Mouse (Mus musculus) E14TG2a.4 (cell line): ENCODE measurements at regions not wholly inside any gene's neighbourhood (a gene's known extent, or its start where the extent isn't known, plus 50 kb on each side); places are given as distances from the start of the nearest gene placed in this dataset.
A peak's percentile ranks its signal among the peaks of the same experiment; 100 is the strongest.

ENCODE experiments used
- H3K27me3 ChIP-seq: 2 replicates; pipeline ENCODE4 v1.6.1; 2014; ENCODE audit warnings: low read length, control low read depth; ENCODE audit not compliant: insufficient read depth
- H3K36me3 ChIP-seq: 2 replicates; pipeline ENCODE4 v1.6.1; 2014; ENCODE audit warnings: low read length, control low read depth; ENCODE audit not compliant: insufficient read depth
- H3K4me1 ChIP-seq: replicated peaks from 2 replicates; pipeline ENCODE4 v1.6.1; 2014; ENCODE audit warnings: low read depth, low read length, control low read depth
- H3K4me3 ChIP-seq: replicated peaks from 2 replicates; pipeline ENCODE4 v1.5.1; 2014; ENCODE audit warnings: mild to moderate bottlenecking, low read length
- H3K9me3 ChIP-seq: 2 replicates; pipeline ENCODE4 v1.6.1; 2014; ENCODE audit warnings: low read length, control low read depth
- CTCF ChIP-seq: conservative IDR thresholded peaks from 2 replicates; pipeline ENCODE4 v1.5.1; 2014; ENCODE audit warnings: low read length
- NANOG ChIP-seq: IDR thresholded peaks from 2 replicates; pipeline ENCODE4 v1.6.1; 2014; ENCODE audit warnings: borderline replicate concordance, low read length, mixed read lengths
- POU5F1 ChIP-seq: IDR thresholded peaks from 2 replicates; pipeline ENCODE4 v1.6.1; 2014; ENCODE audit warnings: low read length, borderline replicate concordance

GRCm38 (mm10) chr2:136449265-136449664, 52.4 kb upstream of the Ankef1 start:
- no peaks in the 10 kb centered on the region for H3K4me1 ChIP-seq
- TF ChIP-seq POU5F1 (no peak), CTCF (peak; percentile 49), NANOG (no peak)
- H3K27me3 ChIP-seq: no peaks in the 10 kb centered on the region
- H3K36me3 ChIP-seq: no peaks in the 10 kb centered on the region
- no peak overlapping the region for H3K4me3 ChIP-seq
- H3K9me3 ChIP-seq: no peaks in the 10 kb centered on the region
